Mouse (Mus musculus) skeletal muscle tissue, postnatal 0 days (tissue): Measurements from ENCODE around the gene Casp7. TPM values are rescaled to one million over a fixed set of nuclear protein-coding genes. Genes with fewer than 3 reads are reported as not detected.

Source experiments
- polyA plus RNA-seq: library from polyadenylated mRNA; unstranded; fragments of >200 nt; fragmentation: Nextera tagmentation; extraction: Ambion mirVana; gene quantifications from 2 replicates; pipeline ENCODE4 v1.2.1, GENCODE M21; 2015

Casp7 gene
- polyA plus RNA-seq, result 15.1 and 15.7 TPM in 2 replicates

GRCm38 (mm10) chr19:56396669-56397621 lies at the start of gene Casp7:
Gene Casp7 (plus strand): TSS chr19:56397129.

GRCm38 (mm10) chr19:56389879-56390278 lies 7.0 kb upstream of the Casp7 start, which contains the start of gene Nrap:
Gene Nrap (minus strand): TSS chr19:56390037.

GRCm38 (mm10) chr19:56461522-56462101 lies 64.7 kb downstream of the Casp7 start, which contains the start of gene Plekhs1:
Gene Plekhs1 (plus strand): TSS chr19:56461640.

Other genes starting within 250 kb of the Casp7 start
- gene Habp2, start 110.0 kb upstream of the Casp7 start, polyA plus RNA-seq, result 1.6 and 2.6 TPM in 2 replicates
- 88.8 and 118 TPM in 2 replicates for gene Nrap, start 7.1 kb upstream of the Casp7 start, polyA plus RNA-seq
- 0.07 and 0.19 TPM in 2 replicates for gene Plekhs1, start 64.5 kb downstream of the Casp7 start, polyA plus RNA-seq
- gene Dclre1a, start 151.1 kb downstream of the Casp7 start, polyA plus RNA-seq, result 6.9 and 8.2 TPM in 2 replicates
- gene Nhlrc2, start 151.1 kb downstream of the Casp7 start, polyA plus RNA-seq, result 5.4 and 6.5 TPM in 2 replicates